Mouse (Mus musculus) thymus, postnatal 4 days (tissue): Measurements from ENCODE around the gene Vti1a.

Experiments used
- DNase-seq: peaks from one replicate; pipeline ENCODE4 v3.0.0; 2021

The Vti1a gene

DNA sequence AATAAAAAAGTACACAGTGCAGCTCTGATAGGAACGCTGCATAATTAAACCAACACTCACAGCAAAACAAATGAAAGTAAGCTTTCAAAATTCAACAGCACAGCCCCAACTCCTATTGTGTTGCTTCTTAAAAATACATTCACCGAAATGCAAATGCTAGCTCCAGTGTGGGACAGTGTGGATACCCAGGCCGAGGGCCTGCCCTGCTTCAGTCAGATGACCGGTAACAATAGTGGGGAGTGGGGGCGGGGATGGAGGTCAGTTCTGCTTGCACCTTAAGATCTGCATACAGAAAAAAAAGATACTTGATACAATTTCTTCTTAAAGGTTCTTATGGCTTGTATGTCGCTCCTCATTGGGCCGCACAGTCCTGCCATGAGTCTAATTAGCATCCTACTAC lies 65.2 kb downstream of the Vti1a start:
- DNase-seq, result no peak

DNA sequence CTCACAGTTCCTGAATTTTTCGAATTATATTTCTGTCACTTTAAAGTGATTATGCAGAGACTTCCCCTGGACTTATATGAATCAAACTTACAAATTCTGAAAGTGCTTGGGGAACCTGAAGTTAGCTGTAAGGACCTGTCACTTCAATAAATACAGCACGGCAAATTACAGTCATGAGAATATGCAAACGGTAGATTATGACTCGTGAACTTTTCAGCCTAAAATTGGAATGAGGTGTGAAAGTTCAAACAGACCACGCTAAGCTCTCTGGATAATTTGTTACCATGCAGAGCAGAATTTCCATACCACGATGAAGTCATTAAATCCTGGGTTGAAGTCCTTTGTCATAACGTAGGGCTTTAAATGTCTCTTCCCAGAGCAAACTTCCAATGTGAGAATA lies 66.7 kb downstream of the Vti1a start:
- DNase-seq, result no peak

DNA sequence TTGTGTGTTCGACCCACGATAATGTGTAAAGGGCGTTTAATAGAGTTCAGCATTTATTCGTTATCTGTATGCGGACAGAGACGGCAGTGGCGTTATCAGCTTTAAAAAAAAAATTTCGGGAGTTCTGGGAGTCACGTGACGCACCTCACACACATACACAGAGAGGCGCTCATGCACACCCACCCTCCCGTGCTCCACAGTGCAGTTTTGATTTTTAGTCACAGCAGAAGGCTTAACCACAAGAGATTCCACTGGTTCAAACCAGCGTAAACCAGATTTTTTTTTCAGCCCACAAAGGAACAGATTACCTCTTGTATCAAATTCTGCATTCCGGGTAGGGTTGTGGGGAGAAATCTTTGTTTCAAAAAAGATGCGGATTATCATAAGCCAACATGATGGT lies 68.5 kb downstream of the Vti1a start:
- no peak for DNase-seq

DNA sequence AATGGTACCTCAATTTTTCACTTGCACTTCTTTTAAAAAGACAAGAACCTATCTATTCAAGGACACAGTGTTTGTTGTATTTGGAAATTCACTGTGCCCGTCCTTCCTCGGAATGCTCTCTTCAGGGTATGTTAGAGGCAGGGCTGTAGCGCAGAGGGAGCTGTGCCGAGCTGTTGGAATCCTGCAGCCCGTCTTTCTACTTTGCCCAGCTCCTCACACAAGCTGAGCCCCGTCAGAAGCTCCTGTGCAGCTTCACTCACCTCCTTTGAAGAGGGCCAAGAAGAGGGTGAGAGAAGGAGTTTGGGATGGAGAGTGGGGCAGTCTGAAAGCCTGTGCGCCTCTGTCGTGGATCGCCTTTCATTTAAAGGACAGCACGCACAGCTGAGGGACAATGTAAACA lies 72.9 kb downstream of the Vti1a start:
- no peak for DNase-seq

DNA sequence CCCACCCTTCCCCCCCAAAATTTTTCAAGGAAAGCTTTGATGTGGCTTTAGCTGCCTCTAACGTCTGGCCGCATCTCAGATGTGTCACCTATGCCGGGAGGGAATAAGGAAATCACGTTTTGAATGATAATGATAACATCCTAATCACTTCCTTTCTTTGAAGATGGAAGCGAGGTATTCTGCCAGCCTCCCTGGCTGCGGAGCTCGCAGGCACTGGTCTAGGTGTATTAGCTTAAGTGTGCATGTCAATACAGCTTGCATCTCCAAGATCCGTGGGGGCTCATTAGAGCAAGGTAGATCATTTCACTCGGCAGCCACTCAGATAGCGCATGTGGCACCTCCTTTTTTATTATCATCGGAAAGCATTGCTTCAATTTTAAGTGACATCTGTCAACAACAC lies 74.2 kb downstream of the Vti1a start:
- DNase-seq, result no peak

DNA sequence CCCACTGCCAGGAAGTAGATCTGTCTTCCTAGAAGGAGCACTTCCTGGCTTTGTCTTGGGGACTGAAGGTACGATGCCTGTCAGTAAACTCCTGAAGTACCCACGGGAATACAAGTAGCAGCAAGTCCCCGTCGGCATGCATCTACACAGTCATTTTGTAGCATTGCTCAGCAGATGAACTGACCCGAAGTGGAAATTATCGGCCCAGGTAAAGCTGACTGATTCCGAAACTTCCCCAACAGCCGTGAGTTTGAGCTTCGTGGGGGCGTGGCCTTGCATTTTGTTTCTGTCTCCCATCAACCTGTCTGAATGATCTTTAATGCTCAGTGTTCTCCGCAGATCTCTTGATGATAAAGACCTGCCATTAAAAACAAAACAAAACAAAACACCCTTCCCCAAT lies 85.5 kb downstream of the Vti1a start:
- DNase-seq, result no peak

DNA sequence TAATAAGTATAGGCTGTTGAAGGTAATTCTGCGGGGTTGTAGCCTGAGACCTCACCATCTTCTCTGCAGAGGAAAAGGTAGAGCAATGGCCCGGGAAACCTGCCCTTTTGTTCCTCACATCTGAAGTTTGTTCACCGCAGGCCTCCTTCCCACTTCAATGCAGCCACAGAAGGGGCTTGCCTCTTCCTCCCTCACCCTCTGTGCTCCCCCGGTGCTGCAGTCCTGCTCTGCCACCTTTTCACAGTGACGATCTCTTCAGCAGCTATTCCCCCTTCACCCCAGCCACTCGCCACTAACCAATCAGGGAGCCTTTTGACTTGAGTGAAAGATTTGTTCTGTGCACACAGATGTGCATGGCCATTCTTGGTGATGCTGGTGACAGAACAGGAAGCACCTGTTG lies 92.4 kb downstream of the Vti1a start:
- peak; percentile 77 for DNase-seq

DNA sequence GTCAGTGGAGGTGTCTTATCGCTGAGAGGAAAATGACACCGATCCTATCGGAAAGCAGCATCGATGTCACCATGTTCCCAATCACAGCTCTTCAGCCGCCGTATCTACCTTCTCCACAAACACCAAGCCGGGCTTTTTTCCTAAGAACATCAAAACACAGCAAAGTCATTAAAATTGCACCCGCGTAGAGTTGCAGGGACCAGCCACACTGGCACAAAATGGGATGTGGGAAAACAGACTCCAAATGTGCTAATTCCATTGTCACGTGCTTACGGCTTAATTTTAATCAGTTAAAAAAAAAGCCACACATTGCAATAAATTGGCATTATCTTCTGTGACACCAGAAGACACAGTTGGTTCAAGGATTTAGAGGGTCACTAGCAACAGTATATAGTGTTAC lies 95.3 kb downstream of the Vti1a start:
- DNase-seq, result no peak

DNA sequence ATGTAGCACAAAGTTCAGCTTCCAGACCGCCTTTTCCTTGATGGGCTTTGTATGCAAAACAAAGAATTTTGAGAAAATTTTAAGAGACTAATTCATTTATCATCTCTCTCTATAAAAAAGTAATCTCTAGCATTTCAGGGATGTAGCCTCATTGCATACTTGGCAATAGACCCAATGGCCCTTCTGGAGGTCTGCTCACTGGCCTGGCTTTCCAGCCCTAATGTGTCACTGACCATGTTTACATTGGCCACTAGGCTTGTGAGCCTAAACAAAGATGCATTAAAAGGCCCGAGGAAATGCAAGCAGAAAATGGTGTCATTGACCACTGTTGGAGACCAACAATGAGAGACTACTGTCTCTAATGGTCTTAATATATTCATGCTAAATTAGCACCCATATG lies 95.8 kb downstream of the Vti1a start:
- no peak for DNase-seq

DNA sequence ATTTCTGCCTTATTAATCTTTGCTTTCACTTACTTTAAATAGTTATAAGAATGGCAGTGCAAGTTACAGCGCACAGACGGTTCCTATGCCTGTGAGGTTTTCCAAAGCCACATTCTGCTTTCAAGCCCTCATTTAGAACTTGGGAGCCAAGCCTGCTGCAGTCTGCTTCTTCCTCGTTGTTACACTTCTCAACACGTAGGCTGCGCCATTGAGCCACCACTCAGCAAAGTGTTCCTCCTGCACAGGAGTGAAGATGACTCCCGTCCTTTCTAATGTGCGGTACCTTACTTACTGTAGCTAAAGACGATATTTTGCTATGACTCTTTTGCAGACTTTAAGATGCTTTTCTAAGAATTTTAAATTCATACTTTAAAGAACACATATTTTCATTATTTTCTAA lies 98.0 kb downstream of the Vti1a start:
- DNase-seq, result peak; percentile 68

DNA sequence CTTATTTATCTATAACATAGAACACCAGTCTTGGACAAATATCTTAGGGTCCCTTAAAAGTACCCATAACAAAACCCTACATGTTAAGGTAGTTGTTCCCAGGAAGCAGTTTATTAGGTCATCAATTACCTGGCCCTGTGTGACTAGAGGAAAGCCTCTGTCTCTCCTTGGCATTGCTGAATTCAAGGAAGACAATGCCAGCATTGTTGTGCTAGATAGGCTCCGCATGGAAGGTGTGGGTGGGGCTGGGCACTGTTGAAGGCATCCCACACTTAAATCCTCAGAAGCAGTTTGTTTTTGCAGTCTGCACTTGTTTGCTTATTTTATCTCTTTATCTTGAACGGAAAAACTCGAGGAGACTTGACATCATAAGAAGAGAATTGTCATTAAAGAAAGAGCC lies 102.7 kb downstream of the Vti1a start:
- DNase-seq, result no peak

DNA sequence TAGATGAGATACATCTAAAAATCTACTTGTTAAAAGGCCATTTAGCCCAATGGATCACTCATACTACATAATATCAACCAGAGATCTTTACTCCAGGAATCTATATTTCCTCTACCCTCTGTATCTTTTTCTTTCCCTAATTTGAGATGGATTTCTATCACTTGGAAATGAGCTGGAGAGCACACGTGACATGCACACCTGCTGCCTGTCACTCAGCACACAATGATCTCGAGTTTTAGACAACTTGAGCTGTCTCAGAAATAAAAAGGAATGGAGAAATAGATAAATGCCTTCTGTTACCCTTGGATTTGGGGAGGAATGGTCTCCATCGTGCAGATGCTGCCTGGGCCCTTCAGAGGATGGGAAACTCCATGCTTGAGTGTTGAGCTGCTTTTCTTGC lies 103.9 kb downstream of the Vti1a start:
- no peak for DNase-seq

DNA sequence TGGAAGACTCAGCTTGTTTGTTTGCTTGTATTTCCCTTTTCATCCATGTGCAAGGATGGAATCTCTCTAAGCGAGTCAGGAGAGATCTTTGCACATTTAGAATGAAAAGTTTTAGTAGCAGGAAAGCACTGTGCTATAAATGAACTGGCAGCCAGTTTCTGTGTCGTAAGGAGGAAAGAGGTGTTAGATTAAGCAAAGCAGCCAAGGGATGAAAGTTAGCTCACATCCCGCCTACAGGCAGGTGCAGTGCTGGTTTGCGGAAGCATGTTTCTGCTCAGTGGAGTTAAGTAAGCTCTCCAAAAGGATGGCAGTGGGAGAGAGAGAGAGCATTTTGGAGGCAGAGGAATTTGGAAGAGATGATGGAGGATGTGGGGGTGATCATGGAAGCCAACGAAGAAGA lies 105.7 kb downstream of the Vti1a start:
- DNase-seq, result no peak

DNA sequence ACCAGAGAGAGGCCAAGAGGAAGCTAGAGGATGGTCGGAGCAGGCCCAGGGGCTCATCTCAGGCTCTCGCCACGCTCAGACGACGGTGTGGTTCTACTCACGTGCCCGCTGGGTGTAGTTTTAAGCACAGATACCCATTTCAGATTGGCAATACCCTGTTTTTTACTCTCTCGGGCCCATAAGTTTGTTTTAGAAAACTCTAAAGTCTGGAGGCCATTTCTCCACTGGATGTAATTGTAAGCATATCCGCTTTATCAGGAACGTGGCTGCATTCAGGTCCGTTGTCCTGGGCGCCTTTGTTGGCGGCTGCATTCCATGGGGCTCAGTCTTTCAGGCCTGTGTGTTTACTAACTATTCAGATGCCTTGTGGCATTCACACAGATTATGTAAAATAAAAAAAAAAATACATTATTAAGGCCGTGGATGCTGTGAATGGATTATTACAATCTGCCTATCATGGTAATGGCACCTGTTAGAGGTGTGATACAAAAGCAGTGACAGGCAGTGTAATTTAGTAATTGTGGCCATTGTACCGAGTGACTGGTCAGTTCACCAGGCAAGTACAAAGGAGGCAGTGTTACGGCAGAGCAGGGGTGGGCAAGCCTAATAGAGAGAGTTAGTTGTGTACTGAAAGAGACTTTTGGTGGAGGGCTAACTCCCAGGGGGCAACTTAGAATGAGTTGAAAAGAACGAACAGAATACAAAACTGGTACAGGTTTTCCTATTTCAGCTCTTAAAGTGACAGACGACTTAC lies 106.4 kb downstream of the Vti1a start:
- DNase-seq, result no peak

DNA sequence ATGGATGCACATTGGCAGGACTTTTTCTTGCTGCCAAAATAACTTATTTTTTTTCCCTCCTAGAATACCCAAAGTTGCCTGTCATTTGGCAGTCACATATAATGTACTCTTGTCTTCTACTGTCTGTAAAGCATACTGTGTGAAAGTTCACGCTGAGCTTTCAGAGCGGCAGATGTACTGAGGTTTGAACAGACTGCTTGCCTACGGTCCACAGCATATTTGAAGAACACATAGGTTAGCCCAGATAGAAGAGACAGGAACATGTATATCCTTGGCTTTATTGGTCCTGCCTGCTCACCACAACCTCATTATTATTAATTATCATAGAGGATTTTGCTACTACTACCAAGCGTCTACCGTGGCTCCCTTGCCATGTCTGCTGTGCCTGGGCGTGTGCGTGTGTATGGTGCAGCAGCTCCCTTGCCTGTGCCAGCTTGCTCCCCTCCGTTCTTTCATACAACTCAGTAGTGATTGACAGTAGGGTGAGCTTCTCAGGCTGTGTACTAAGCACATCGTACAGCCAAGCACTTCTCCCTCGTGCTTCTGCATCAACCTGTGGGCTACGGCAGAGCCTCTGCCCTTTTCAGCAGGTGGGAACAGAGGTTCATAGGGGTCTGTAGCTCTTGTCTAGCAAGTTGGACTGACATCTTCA lies 107.1 kb downstream of the Vti1a start:
- no peak for DNase-seq

DNA sequence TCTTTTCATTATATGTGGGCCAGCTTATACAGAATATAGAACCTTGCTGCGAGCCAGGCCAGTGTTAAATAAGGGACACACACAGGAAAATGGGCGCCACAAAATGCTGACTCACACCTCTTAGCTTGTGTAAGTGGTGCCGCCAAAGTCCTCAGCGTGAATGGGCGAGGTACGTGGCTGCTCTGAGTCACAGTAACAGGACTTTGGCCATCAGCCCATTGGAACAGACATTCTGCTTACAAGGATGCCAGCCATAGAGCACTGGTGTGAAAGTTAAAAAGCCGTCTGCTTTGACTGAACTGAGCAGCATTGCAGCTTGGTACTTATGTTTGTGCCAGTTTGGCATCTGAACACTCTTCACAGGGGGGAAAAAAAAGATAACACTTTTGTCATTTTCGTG lies 107.9 kb downstream of the Vti1a start:
- no peak for DNase-seq

DNA sequence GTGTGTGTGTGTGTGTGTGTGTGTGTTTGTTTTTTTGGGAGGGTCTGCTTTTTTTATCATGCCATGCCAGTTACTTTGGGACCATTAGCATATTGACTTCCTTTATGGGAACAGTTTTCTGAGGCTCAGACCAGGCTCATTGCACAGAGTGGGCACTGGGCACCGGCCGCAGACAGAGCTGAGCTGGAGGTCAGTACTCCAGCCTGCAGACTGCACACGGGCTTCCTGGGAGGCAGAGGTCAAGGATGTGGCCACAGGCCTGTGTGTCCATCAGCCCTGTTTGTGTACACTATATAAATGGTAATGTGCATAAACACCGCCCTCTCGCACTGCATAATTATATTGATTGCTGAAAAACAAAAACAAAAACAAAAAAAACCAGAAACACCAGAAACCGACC lies 108.4 kb downstream of the Vti1a start:
- DNase-seq, result no peak

DNA sequence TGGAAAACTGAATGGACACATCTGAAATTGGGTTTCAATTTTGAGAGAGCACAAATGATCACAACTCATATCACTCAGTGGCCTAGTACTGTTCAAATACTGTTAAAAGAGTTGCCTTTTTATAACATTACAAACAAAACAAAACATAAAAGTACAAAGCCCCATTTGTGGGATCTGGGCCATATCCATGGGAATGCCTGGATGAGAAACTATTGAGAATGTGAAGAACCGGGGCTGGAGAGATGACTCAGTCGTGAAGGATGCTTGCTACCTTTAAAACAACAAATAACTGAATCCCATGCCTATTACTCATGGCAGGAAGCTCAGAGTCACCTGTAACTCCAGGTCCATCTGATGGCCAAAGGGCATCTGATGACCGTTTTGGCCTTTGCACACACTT lies 124.2 kb downstream of the Vti1a start:
- no peak for DNase-seq

DNA sequence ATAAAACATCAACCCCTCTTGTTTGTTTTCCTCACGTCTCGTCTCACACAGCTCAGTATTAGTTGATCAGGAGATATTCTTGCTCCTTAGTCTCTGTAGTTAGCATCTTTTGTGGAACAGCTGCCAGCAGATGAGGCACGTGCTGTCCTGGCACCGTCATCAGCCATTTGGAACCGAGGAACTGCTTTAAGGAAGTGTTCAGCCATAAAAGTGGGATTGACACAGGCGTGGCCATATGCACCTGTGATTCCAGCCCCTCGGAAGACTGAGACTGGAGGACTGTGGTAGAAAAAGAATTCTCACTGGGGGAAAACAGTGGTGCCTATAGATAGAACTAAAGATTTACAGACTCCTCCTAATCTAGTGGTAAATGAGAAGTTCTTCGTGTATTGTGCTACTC lies 127.5 kb downstream of the Vti1a start:
- no peak for DNase-seq

DNA sequence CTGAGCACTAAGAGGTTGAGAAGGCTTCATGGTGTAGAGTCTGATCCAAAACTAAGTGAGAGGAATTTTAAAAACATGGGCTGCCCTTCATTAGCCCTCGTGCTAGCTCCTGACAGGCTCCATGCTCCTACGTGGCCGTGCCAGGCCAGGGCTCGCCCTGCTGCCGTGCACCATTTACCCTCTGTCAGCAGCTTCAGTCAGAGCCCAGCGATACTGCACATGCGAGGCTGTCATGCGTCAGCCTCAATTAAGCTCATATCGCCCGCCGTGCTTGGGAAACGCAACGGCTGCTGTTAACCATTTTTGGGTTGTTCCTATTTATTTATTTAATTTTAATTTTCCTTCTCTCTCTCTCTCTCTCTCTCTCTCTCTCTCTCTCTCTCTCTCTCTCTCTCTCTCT lies 133.0 kb downstream of the Vti1a start:
- no peak for DNase-seq

DNA sequence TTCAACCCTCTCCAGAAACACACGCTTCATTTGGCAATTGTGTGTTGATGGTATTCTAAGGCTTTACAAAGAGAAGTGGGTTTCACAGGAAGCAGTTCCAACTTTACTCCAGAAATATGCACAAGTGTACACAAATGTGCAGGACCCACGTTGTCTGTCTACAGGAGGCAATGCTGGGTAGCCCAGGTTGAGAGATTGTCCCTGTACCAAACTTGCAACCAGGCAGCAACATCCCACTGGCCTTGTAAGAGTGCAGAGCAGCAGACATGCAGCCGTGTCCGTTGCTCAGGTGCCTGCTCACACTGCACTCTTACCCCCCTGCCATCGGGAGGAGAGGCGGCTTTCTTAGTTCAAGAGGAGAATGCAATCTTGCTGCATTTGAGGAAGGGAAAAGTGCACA lies 133.4 kb downstream of the Vti1a start:
- no peak for DNase-seq

DNA sequence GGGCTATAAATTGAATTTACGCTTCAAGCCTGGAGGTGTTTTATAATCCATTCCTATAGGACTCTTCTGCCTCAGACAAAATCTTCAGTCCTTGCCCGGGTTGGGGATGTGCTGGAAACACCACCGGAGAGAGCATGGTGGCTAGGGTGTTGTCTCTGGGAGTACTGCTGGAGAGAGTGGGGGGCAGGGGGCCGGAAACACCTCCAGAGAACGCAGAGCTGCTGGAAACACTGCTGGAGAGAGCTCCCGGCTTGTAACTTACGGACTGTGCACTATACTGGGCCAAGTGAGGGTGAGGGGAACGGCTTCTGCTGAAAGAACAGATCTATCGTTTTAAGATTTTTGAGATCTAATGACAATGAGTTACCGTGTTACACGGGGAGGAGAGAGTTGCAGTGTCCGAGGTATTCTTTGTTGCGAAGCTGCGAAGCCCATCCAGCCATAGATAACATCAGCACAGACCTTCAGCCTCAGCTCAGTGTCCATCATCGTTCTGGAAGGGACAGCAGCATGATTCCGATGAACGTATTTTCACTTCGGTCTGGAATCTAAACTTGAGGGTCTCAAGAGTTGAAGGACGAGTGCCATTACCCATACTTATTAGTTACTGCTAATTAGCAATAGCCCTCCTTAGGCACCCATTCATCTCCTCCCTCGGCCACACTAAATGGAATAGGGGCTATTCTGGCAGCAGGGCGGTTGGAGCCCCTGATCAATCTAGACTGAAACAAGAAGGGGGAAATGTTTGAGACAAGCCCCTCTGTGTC lies 140.4 kb downstream of the Vti1a start:
- DNase-seq, result no peak

DNA sequence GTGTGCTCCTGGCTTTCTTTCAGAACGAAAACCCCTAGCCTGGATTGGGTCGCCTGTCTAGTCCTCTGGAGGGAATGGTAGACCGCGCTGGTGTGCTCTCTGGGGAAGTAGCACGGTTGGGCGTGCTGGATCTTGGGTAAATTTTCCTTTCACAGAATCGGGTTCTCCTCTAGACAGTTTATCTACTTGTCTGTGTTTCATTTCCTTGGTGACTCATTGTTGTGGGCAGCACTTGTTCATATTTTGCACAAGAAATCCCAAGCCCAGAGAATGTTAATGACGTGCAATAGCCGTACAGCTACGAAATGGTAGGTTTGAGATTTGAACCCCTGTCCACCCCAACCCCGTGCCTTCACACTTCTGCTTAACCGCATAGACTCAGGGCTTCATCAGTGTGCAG lies 145.9 kb downstream of the Vti1a start:
- DNase-seq, result no peak

DNA sequence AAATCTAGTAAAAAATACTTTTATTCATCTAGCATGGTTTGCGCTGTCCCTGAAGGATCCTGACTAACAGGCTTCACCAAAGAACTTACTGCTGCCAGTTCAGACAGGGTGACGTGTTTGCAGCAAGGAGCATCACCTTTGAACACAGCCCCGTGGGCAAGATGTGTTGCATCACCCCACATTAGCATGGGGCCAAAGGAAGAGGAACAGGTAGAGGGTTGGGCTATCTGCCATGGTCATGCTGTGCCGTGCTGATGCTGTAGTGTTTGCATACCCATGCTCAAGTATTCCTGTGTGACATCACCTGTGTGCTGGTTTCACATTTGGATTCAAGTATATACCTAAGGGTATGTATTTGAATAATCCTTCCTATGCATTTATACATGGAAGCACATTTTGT lies 147.6 kb downstream of the Vti1a start:
- DNase-seq, result no peak
